Mouse (Mus musculus): ENCODE results near the gene Tmub1.

- TF ChIP-seq CTCF (IDR thresholded peaks at IDR 0.05; ENCODE audit: low read depth) (no peak; the same call in 1 of the 2 replicates), EP300 (IDR thresholded peaks at IDR 0.05; ENCODE audit: low read depth) (no peak; the same call in 1 of the 2 replicates)
Measured at GRCm38 (mm10) chr5:24423129-24424003, 24.3 kb downstream of the Tmub1 start, which contains the start of the genes Cdk5 and Slc4a2.

All from liver, embryonic 14.5 days (tissue).